Mouse (Mus musculus) MEL (cell line): ENCODE data around the gene Olfr1501.

ENCODE experiments used
- CTCF ChIP-seq, 3 experiments: IDR thresholded peaks in 2 of 3; conservative IDR thresholded peaks in 1 of 3; 2 replicates each; pipeline ENCODE4 v1.5.1; 2011 to 2012; ENCODE audit warnings: low read length in 3 of 3, low read depth in 2 of 3, mild to moderate bottlenecking in 2 of 3, improper control_type of control experiment in 1 of 3, inconsistent platforms in 1 of 3, mixed read lengths in 1 of 3, moderate library complexity in 1 of 3; ENCODE audit not compliant: control insufficient read depth in 1 of 3, insufficient read depth in 1 of 3, poor library complexity in 1 of 3, severe bottlenecking in 1 of 3
- POLR2A ChIP-seq, 2 experiments: IDR thresholded peaks; 2 replicates each; pipeline ENCODE4 v1.6.1; 2011 to 2012; ENCODE audit warnings: low read length in 2 of 2, mild to moderate bottlenecking in 2 of 2, control low read depth in 1 of 2, improper control_type of control experiment in 1 of 2, low read depth in 1 of 2, moderate library complexity in 1 of 2; ENCODE audit not compliant: control insufficient read depth in 1 of 2, insufficient read depth in 1 of 2, poor library complexity in 1 of 2
- USF1 ChIP-seq: IDR thresholded peaks from 2 replicates; pipeline ENCODE4 v1.6.1; 2014; ENCODE audit warnings: low read depth, mild to moderate bottlenecking, inconsistent platforms, low read length, improper control_type of control experiment, moderate library complexity

- TF ChIP-seq POLR2A (IDR thresholded peaks at IDR 0.05; ENCODE audit: control insufficient read depth in 1 of 2, insufficient read depth in 1 of 2, low read depth in 1 of 2, low read length in 2 of 2, poor library complexity in 1 of 2), result no peak
- no peak for TF ChIP-seq USF1
- TF ChIP-seq CTCF (IDR thresholded peaks at IDR 0.05 in 2 of 3, conservative IDR thresholded peaks at IDR 0.05 in 1 of 3; ENCODE audit: control insufficient read depth in 1 of 3, insufficient read depth in 1 of 3, low read depth in 2 of 3, low read length in 3 of 3, poor library complexity in 1 of 3, severe bottlenecking in 1 of 3), result no peak
Measured at GRCm38 (mm10) chr19:13828447-13828846, 22.0 kb downstream of the Olfr1501 start.
